Mouse (Mus musculus) kidney, embryonic 16.5 days (tissue): ENCODE data around the gene Scn5a. TPM values are rescaled to one million over a fixed set of nuclear protein-coding genes. Genes with fewer than 3 reads are reported as not detected.

ENCODE experiments used
- ATAC-seq: fragments of 200-750 bp; cut with Nextera tagmentation; 2 replicates; pipeline ENCODE4 v1.8.0; 2017; ENCODE audit warnings: moderate TSS enrichment; ENCODE audit not compliant: low FRiP score, low TSS enrichment
- H3K27ac ChIP-seq: fragments of 300-500 bp; sonication (generic); 2 replicates; pipeline ENCODE4 v1.5.1; 2014; ENCODE audit warnings: low read length
- H3K27me3 ChIP-seq: fragments of 300-500 bp; sonication (generic); 2 replicates; pipeline ENCODE4 v1.6.1; 2014; ENCODE audit warnings: low read length, control low read depth, mixed read lengths; ENCODE audit not compliant: insufficient read depth
- H3K36me3 ChIP-seq: fragments of 300-500 bp; sonication (generic); 2 replicates; pipeline ENCODE4 v1.6.1; 2014; ENCODE audit warnings: low read length, control low read depth, mixed read lengths; ENCODE audit not compliant: insufficient read depth
- H3K4me1 ChIP-seq: fragments of 300-500 bp; sonication (generic); 2 replicates; pipeline ENCODE4 v1.6.1; 2014; ENCODE audit warnings: low read length, control low read depth, mixed read lengths; ENCODE audit not compliant: insufficient read depth
- H3K4me2 ChIP-seq: fragments of 300-500 bp; sonication (generic); replicated peaks from 2 replicates; pipeline ENCODE4 v1.6.1; 2014; ENCODE audit warnings: low read depth, low read length
- H3K4me3 ChIP-seq: fragments of 300-500 bp; sonication (generic); 2 replicates; pipeline ENCODE4 v1.5.1; 2014; ENCODE audit warnings: mild to moderate bottlenecking, low read length
- H3K9ac ChIP-seq: fragments of 300-500 bp; sonication (generic); replicated peaks from 2 replicates; pipeline ENCODE4 v1.6.1; 2014; ENCODE audit warnings: low read length
- H3K9me3 ChIP-seq: fragments of 300-500 bp; sonication (generic); 2 replicates; pipeline ENCODE4 v1.6.1; 2016; ENCODE audit warnings: low read length, control low read depth
- WGBS: fragments of 180-500 bp; shearing (Covaris S2); extraction: QIAGEN DNeasy Blood & Tissue Kit; methylation state at CpG from one replicate; pipeline ENCODE4 v1.1.7; 2014; 5-methylcytosine and 5-hydroxymethylcytosine counted together
- polyA plus RNA-seq: library from polyadenylated mRNA; unstranded; fragments of >200 nt; fragmentation: Nextera tagmentation; extraction: Ambion mirVana; gene quantifications from 2 replicates; pipeline ENCODE4 v1.2.1, GENCODE M21; 2015

Gene Scn5a
- polyA plus RNA-seq, 1 experiment from 2014 or later, result 0.25 TPM

- H3K4me2 ChIP-seq, result no peak overlapping the region
- no peak for ATAC-seq
- WGBS, result 54% methylated on average over 15 of the region's 15 CpGs
These were observed 103.9 kb downstream of the Scn5a start for GRCm38 (mm10) chr9:119474717-119475611.

GRCm38 (mm10) chr9:119473608-119474164 is 105.1 kb downstream of the Scn5a start:
- no peaks in the 10 kb centered on the region for H3K36me3 ChIP-seq
- 70% methylated on average over 9 of the region's 9 CpGs for WGBS

More at GRCm38 (mm10) chr9:119474717-119475611, 103.9 kb downstream of the Scn5a start:
- H3K27me3 ChIP-seq, result no peaks in the 10 kb centered on the region
- no peaks in the 10 kb centered on the region for H3K9me3 ChIP-seq
- no peak overlapping the region for H3K9ac ChIP-seq
- H3K27ac ChIP-seq, result no peak overlapping the region
- peaks cover 20% of the 10 kb centered on the region for H3K4me1 ChIP-seq
- H3K4me3 ChIP-seq, result no peak overlapping the region
- H3K36me3 ChIP-seq, result no peaks in the 10 kb centered on the region

GRCm38 (mm10) chr9:119473011-119473410 is 105.8 kb downstream of the Scn5a start:
- H3K4me3 ChIP-seq, result no peak overlapping the region
- no peaks in the 10 kb centered on the region for H3K36me3 ChIP-seq
- H3K27me3 ChIP-seq, result no peaks in the 10 kb centered on the region
- H3K9ac ChIP-seq, result no peak overlapping the region
- no peak overlapping the region for H3K27ac ChIP-seq
- no peak overlapping the region for H3K4me2 ChIP-seq
- H3K4me1 ChIP-seq, result peaks cover 14% of the 10 kb centered on the region
- ATAC-seq, result no peak
- no peaks in the 10 kb centered on the region for H3K9me3 ChIP-seq
- WGBS, result 100% methylated on average over 1 of the region's 1 CpGs

More at GRCm38 (mm10) chr9:119473608-119474164, 105.1 kb downstream of the Scn5a start:
- H3K4me3 ChIP-seq, result no peak overlapping the region
- no peaks in the 10 kb centered on the region for H3K9me3 ChIP-seq
- ATAC-seq, result no peak
- H3K4me1 ChIP-seq, result peaks cover 15% of the 10 kb centered on the region
- H3K4me2 ChIP-seq, result no peak overlapping the region
- H3K27ac ChIP-seq, result no peak overlapping the region
- H3K9ac ChIP-seq, result no peak overlapping the region
- H3K27me3 ChIP-seq, result no peaks in the 10 kb centered on the region

- 68% methylated on average over 11 of the region's 11 CpGs for WGBS
- H3K4me3 ChIP-seq, result no peak overlapping the region
- ATAC-seq, result no peak
- no peak overlapping the region for H3K4me2 ChIP-seq
- H3K36me3 ChIP-seq, result 0 out of 2 replicates have a peak, but pooled peaks cover 3% of the 10 kb centered on the region
- no peaks in the 10 kb centered on the region for H3K27me3 ChIP-seq
- no peaks in the 10 kb centered on the region for H3K9me3 ChIP-seq
- no peak overlapping the region for H3K27ac ChIP-seq
- peaks cover 8% of the 10 kb centered on the region for H3K4me1 ChIP-seq
- no peak overlapping the region for H3K9ac ChIP-seq
These were observed 106.4 kb downstream of the Scn5a start for GRCm38 (mm10) chr9:119472412-119472918.

GRCm38 (mm10) chr9:119469691-119470353 is 109.0 kb downstream of the Scn5a start:
- no peak for ATAC-seq
- no peaks in the 10 kb centered on the region for H3K27me3 ChIP-seq
- no peaks in the 10 kb centered on the region for H3K9me3 ChIP-seq
- WGBS, result 75% methylated on average over 8 of the region's 8 CpGs
- H3K27ac ChIP-seq, result no peak overlapping the region
- no peak overlapping the region for H3K9ac ChIP-seq
- no peak overlapping the region for H3K4me3 ChIP-seq
- H3K4me2 ChIP-seq, result no peak overlapping the region
- H3K36me3 ChIP-seq, result peaks cover 19% of the 10 kb centered on the region
- 0 out of 2 replicates have a peak, but pooled peaks cover 6% of the 10 kb centered on the region for H3K4me1 ChIP-seq

- 61% methylated on average over 7 of the region's 7 CpGs for WGBS
- no peaks in the 10 kb centered on the region for H3K9me3 ChIP-seq
- no peak overlapping the region for H3K4me3 ChIP-seq
- H3K4me2 ChIP-seq, result no peak overlapping the region
- no peak overlapping the region for H3K27ac ChIP-seq
- H3K9ac ChIP-seq, result no peak overlapping the region
- no peaks in the 10 kb centered on the region for H3K27me3 ChIP-seq
- peaks cover 41% of the 10 kb centered on the region for H3K36me3 ChIP-seq
- H3K4me1 ChIP-seq, result no peaks in the 10 kb centered on the region
- peak; percentile 78 for ATAC-seq
These were observed 113.2 kb downstream of the Scn5a start for GRCm38 (mm10) chr9:119465595-119465994.

- H3K9me3 ChIP-seq, result no peaks in the 10 kb centered on the region
- H3K36me3 ChIP-seq, result peaks cover 41% of the 10 kb centered on the region
- H3K4me1 ChIP-seq, result no peaks in the 10 kb centered on the region
- H3K9ac ChIP-seq, result no peak overlapping the region
- H3K27me3 ChIP-seq, result no peaks in the 10 kb centered on the region
- 93% methylated on average over 6 of the region's 6 CpGs for WGBS
- H3K27ac ChIP-seq, result no peak overlapping the region
- ATAC-seq, result no peak
- H3K4me3 ChIP-seq, result no peak overlapping the region
- H3K4me2 ChIP-seq, result no peak overlapping the region
These were observed 113.8 kb downstream of the Scn5a start for GRCm38 (mm10) chr9:119465056-119465455.

- Histone ChIP-seq H3K36me3 (peaks cover 31% of the 10 kb centered on the region), H3K9me3 (no peaks in the 10 kb centered on the region), H3K27me3 (no peaks in the 10 kb centered on the region), H3K9ac (no peak overlapping the region), H3K4me2 (no peak overlapping the region), H3K4me1 (no peaks in the 10 kb centered on the region), H3K27ac (no peak overlapping the region), H3K4me3 (no peak overlapping the region)
- ATAC-seq, result no peak
- WGBS, result 39% methylated on average over 8 of the region's 8 CpGs
These were observed 118.4 kb downstream of the Scn5a start for GRCm38 (mm10) chr9:119460410-119460809.

GRCm38 (mm10) chr9:119457122-119457521 is 121.7 kb downstream of the Scn5a start:
- Histone ChIP-seq H3K4me2 (no peak overlapping the region), H3K27ac (no peak overlapping the region), H3K36me3 (peaks cover 14% of the 10 kb centered on the region), H3K27me3 (no peaks in the 10 kb centered on the region), H3K4me3 (no peak overlapping the region), H3K9me3 (no peaks in the 10 kb centered on the region), H3K9ac (no peak overlapping the region), H3K4me1 (no peaks in the 10 kb centered on the region)
- 85% methylated on average over 14 of the region's 14 CpGs for WGBS
- no peak for ATAC-seq
